Mouse (Mus musculus) heart, embryonic 11.5 days (tissue): ENCODE results near the gene Mapk8ip1. TPM values are rescaled to one million over a fixed set of nuclear protein-coding genes. Genes with fewer than 3 reads are reported as not detected.

Experiments used
- ATAC-seq: fragments of 200-750 bp; cut with Nextera tagmentation; replicated peaks from 2 replicates; pipeline ENCODE4 v1.8.0; 2017; ENCODE audit warnings: moderate library complexity; ENCODE audit not compliant: insufficient number of reproducible peaks, low FRiP score, low TSS enrichment
- H3K27ac ChIP-seq: fragments of 300-500 bp; sonication (generic); 2 replicates; pipeline ENCODE4 v1.5.1; 2014; ENCODE audit warnings: mild to moderate bottlenecking, low read depth, low read length
- H3K27me3 ChIP-seq: fragments of 300-500 bp; sonication (generic); 2 replicates; pipeline ENCODE4 v1.6.1; 2014; ENCODE audit warnings: mild to moderate bottlenecking, low read length, mixed read lengths; ENCODE audit not compliant: control insufficient read depth, insufficient read depth
- H3K36me3 ChIP-seq: fragments of 300-500 bp; sonication (generic); 2 replicates; pipeline ENCODE4 v1.6.1; 2014; ENCODE audit warnings: mild to moderate bottlenecking, low read length, moderate library complexity, mixed read lengths; ENCODE audit not compliant: control insufficient read depth, insufficient read depth
- H3K4me1 ChIP-seq: fragments of 300-500 bp; sonication (generic); 2 replicates; pipeline ENCODE4 v1.6.1; 2014; ENCODE audit warnings: low read length; ENCODE audit not compliant: control insufficient read depth, insufficient read depth
- H3K4me2 ChIP-seq: fragments of 300-500 bp; sonication (generic); 2 replicates; pipeline ENCODE4 v1.6.1; 2014; ENCODE audit warnings: mild to moderate bottlenecking, moderate library complexity
- H3K4me3 ChIP-seq: fragments of 300-500 bp; sonication (generic); 2 replicates; pipeline ENCODE4 v1.5.1; 2014; ENCODE audit warnings: low read depth, low read length
- H3K9ac ChIP-seq: fragments of 300-500 bp; sonication (generic); 2 replicates; pipeline ENCODE4 v1.6.1; 2014; ENCODE audit warnings: mild to moderate bottlenecking, low read depth, low read length, moderate library complexity
- H3K9me3 ChIP-seq: fragments of 300-500 bp; sonication (generic); replicated peaks from 2 replicates; pipeline ENCODE4 v1.6.1; 2016; ENCODE audit warnings: low read length; ENCODE audit not compliant: control insufficient read depth
- WGBS: fragments of 180-500 bp; shearing (Covaris S2); extraction: QIAGEN DNeasy Blood & Tissue Kit; methylation state at CpG from one replicate; pipeline ENCODE4 v1.1.7; 2014; ENCODE audit not compliant: insufficient replicate concordance; 5-methylcytosine and 5-hydroxymethylcytosine counted together
- microRNA-seq: library from miRNA; unstranded; fragments of <30 nt; microRNA quantifications from one replicate; pipeline ENCODE4, GENCODE M21; 2016; ENCODE audit warnings: borderline number of aligned reads
- polyA plus RNA-seq: library from polyadenylated mRNA; unstranded; fragments of >200 nt; fragmentation: Nextera tagmentation; extraction: Ambion mirVana; gene quantifications from 2 replicates; pipeline ENCODE4 v1.2.1, GENCODE M21; 2014

Gene Mapk8ip1
- polyA plus RNA-seq, 1 experiment from 2014 or later = 2.7 TPM

DNA sequence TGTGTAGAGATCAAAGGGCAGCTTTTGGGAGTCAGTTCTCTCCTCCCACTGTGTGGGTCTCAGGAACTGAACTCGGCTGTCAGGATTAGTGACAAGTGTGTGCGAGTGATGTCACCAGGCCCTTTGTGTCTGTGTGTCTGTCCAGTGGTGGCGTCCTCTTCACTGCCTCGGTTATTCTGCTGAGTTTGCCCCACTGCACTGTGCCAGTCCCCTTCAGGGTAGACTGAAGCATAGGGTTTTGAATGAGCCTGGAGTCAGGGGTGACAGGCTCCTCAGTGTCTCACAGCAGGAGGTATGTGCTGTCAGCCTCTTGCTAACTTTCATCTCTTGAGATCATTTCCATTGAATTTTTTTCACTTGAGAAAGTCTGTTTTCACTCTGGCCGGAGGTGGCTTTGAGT, 47.7 kb downstream of the Mapk8ip1 start:
- no peak overlapping the region for H3K27ac ChIP-seq
- no peaks in the 10 kb centered on the region for H3K4me1 ChIP-seq
- H3K4me3 ChIP-seq = no peak overlapping the region
- no peaks in the 10 kb centered on the region for H3K27me3 ChIP-seq
- no peaks in the 10 kb centered on the region for H3K9me3 ChIP-seq
- ATAC-seq = no peak
- no peak overlapping the region for H3K4me2 ChIP-seq
- WGBS = 68% methylated on average over 5 of the region's 5 CpGs
- peaks cover 22% of the 10 kb centered on the region for H3K36me3 ChIP-seq
- H3K9ac ChIP-seq = no peak overlapping the region

DNA sequence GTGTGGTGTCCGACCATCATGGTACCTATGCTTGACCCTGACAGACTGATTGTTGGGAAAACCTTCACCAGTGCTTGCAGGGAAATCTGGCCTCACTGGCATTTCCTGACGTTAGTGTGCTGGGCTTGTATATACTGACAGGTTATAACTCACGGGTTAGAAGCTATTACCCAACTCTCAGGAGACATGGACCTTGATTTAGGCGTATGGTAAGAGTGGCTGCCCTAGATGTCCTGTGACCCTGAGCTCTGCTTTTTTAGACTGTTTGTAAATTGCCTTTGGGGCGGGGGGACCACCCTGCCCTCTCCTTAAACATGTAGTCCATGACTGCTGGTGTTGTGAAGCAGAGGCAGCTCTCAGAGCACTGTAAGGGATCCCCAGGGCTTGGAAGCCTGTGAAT, 50.4 kb downstream of the Mapk8ip1 start:
- Histone ChIP-seq H3K27me3 (no peaks in the 10 kb centered on the region), H3K9me3 (no peaks in the 10 kb centered on the region), H3K27ac (no peak overlapping the region), H3K9ac (no peak overlapping the region), H3K36me3 (peaks cover 17% of the 10 kb centered on the region), H3K4me3 (no peak overlapping the region), H3K4me2 (no peak overlapping the region), H3K4me1 (no peaks in the 10 kb centered on the region)
- ATAC-seq = no peak
- 66% methylated on average over 5 of the region's 5 CpGs for WGBS

DNA sequence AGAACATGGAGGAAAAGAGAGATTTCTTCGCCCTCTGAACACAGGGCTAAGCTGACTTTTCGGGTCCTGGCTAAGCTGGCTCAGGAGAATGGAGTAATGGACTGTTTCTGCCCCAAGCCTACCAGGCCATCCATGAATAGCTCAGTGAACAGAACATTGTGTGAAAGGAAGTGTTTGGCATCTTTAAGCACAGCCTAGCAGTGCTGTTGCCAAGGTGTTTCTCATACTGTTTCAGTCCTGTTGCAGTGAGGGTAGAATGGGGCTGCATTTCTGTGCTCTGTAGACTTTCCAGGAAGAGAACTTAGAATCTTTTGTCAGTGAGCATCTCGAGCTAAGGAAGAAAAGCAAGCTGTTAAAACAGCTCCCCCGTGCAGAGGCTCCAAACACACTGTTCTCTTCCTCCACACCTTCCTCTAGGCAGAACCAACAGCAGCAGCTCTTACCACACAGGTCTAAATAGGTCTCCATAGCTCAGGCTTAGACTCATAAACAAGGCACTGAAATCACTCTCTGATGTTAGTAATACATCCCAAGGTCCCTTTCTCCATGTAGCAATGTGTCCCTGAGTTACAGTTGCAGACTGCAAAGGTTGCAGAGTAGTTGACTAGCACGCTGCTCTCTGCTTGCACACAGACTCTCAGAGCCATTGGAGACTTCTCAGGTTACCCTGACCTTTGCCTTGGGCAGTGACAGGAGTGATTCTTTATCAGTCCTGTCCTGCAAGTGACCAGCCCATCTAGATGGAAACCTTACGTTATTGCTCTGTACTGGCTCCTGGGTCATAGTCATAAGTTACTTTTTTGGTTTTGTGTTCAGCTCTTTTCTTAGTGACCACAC, 51.3 kb downstream of the Mapk8ip1 start:
- no peak overlapping the region for H3K4me3 ChIP-seq
- H3K4me2 ChIP-seq = no peak overlapping the region
- H3K27ac ChIP-seq = no peak overlapping the region
- no peaks in the 10 kb centered on the region for H3K4me1 ChIP-seq
- H3K9me3 ChIP-seq = no peaks in the 10 kb centered on the region
- peaks cover 17% of the 10 kb centered on the region for H3K36me3 ChIP-seq
- no peaks in the 10 kb centered on the region for H3K27me3 ChIP-seq
- no peak overlapping the region for H3K9ac ChIP-seq
- 54% methylated on average over 6 of the region's 6 CpGs for WGBS
- ATAC-seq = no peak

DNA sequence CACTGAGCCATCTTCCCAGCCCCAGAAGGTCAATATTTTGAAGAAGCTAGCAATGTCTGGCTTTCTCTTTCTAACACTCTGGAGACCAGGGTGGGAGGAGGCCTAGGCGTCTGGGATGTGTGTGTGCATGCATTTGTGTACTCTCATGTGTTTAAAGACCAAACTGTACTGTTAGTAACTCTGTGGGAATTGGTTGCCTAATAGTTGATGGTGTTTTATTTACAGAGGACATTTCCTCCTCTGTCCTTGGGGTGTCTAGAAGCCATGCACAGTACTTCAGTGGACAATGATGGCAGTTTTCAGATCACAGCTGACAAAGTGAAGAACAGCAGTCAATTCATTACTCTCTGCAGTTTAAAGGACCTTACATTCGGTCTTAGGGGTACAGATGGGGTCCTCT, 53.9 kb downstream of the Mapk8ip1 start:
- peaks cover 16% of the 10 kb centered on the region for H3K36me3 ChIP-seq
- no peak for ATAC-seq
- H3K4me1 ChIP-seq = no peaks in the 10 kb centered on the region
- WGBS = 88% methylated on average over 2 of the region's 2 CpGs
- no peaks in the 10 kb centered on the region for H3K27me3 ChIP-seq
- H3K9ac ChIP-seq = no peak overlapping the region
- H3K4me2 ChIP-seq = no peak overlapping the region
- H3K9me3 ChIP-seq = no peaks in the 10 kb centered on the region
- H3K27ac ChIP-seq = no peak overlapping the region
- no peak overlapping the region for H3K4me3 ChIP-seq

DNA sequence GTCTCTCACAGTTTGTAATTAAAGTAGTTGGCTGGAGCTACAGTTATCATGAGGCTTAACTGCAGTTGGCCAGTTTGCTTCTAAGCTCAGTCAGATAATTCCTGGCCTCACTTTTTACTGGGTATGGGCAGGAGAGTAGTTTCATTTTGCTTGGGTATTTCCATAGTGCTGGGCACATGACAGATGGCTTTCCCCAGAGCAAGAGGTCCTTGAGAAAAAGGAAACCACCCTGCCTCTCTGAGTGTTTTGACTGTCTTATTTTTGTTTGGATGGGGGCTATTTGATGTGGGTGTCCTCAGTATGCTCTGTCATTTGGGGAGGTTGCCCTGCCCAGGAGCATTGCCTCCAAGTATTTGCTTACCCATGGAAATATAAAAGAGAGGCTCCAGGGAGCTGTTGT, 58.6 kb downstream of the Mapk8ip1 start:
- Histone ChIP-seq H3K4me3 (no peak overlapping the region), H3K4me1 (no peaks in the 10 kb centered on the region), H3K27ac (no peak overlapping the region), H3K4me2 (no peak overlapping the region), H3K9me3 (no peaks in the 10 kb centered on the region), H3K27me3 (no peaks in the 10 kb centered on the region), H3K36me3 (peaks cover 4% of the 10 kb centered on the region; the same call in 1 of the 2 replicates), H3K9ac (no peak overlapping the region)
- ATAC-seq = no peak

Small RNA genes within 50 kb of the gene (microRNA-seq; reads per million reads assigned to microRNA genes)
- not detected for gene Mir7000

Other genes with a start within 250 kb of the Mapk8ip1 start
- 12.5 and 13.6 TPM in 2 replicates for gene Pex16, start 26.6 kb downstream of the Mapk8ip1 start, polyA plus RNA-seq
- gene Large2, start 26.4 kb downstream of the Mapk8ip1 start, polyA plus RNA-seq = 0.93 and 2.0 TPM in 2 replicates
- gene 1700029I15Rik, start 18.7 kb downstream of the Mapk8ip1 start, polyA plus RNA-seq = 0.67 and 0.89 TPM in 2 replicates
- 15.3 and 17.7 TPM in 2 replicates for gene Cry2, start 32.8 kb upstream of the Mapk8ip1 start, polyA plus RNA-seq
- 8.6 and 12.0 TPM in 2 replicates for gene Slc35c1, start 59.3 kb upstream of the Mapk8ip1 start, polyA plus RNA-seq
- 1.1 and 1.4 TPM in 2 replicates for gene Chst1, start 198.4 kb upstream of the Mapk8ip1 start, polyA plus RNA-seq